Mouse (Mus musculus) heart, postnatal 0 days (tissue): ENCODE results near the gene Pde4d. TPM values are rescaled to one million over a fixed set of nuclear protein-coding genes. Genes with fewer than 3 reads are reported as not detected.

Experiments used
- ATAC-seq: fragments of 200-750 bp; cut with Nextera tagmentation; 2 replicates; pipeline ENCODE4 v1.8.0; 2017; ENCODE audit warnings: low read depth, moderate number of reproducible peaks, moderate library complexity; ENCODE audit not compliant: insufficient read depth
- DNase-seq: peaks from one replicate; pipeline ENCODE4 v3.0.0-alpha.2; 2016; ENCODE audit warnings: low spot score
- H3K27ac ChIP-seq: fragments of 300-500 bp; sonication (generic); 2 replicates; pipeline ENCODE4 v1.5.1; 2014; ENCODE audit warnings: low read depth, mild to moderate bottlenecking
- H3K27me3 ChIP-seq: fragments of 300-500 bp; sonication (generic); 2 replicates; pipeline ENCODE4 v1.6.1; 2014; ENCODE audit warnings: low read length, mixed read lengths; ENCODE audit not compliant: control insufficient read depth, insufficient read depth
- H3K36me3 ChIP-seq: fragments of 300-500 bp; sonication (generic); replicated peaks from 2 replicates; pipeline ENCODE4 v1.6.1; 2014; ENCODE audit warnings: low read length, mixed read lengths; ENCODE audit not compliant: control insufficient read depth, insufficient read depth
- H3K4me1 ChIP-seq: fragments of 300-500 bp; sonication (generic); 2 replicates; pipeline ENCODE4 v1.6.1; 2014; ENCODE audit warnings: antibody characterized with exemption; ENCODE audit not compliant: control insufficient read depth, insufficient read depth
- H3K4me2 ChIP-seq: fragments of 300-500 bp; sonication (generic); 2 replicates; pipeline ENCODE4 v1.6.1; 2014; ENCODE audit warnings: low read depth, mild to moderate bottlenecking, low read length, moderate library complexity
- H3K4me3 ChIP-seq: fragments of 300-500 bp; sonication (generic); 2 replicates; pipeline ENCODE4 v1.5.1; 2014; ENCODE audit warnings: low read depth, low read length
- H3K9ac ChIP-seq: fragments of 300-500 bp; sonication (generic); replicated peaks from 2 replicates; pipeline ENCODE4 v1.6.1; 2014; ENCODE audit warnings: low read depth, low read length, mixed read lengths
- H3K9me3 ChIP-seq: fragments of 300-500 bp; sonication (generic); replicated peaks from 2 replicates; pipeline ENCODE4 v1.6.1; 2016; ENCODE audit warnings: low read length; ENCODE audit not compliant: control insufficient read depth
- CTCF ChIP-seq: IDR thresholded peaks from 2 replicates; pipeline ENCODE4 v1.5.1; 2016; ENCODE audit warnings: antibody characterized with exemption, control low read depth, low read depth
- EP300 ChIP-seq: IDR thresholded peaks from 2 replicates; pipeline ENCODE4 v1.6.1; 2016; ENCODE audit warnings: antibody characterized with exemption, low read depth
- WGBS: fragments of 180-500 bp; shearing (Covaris S2); extraction: QIAGEN DNeasy Blood & Tissue Kit; methylation state at CpG from one replicate; pipeline ENCODE4 v1.1.7; 2014; 5-methylcytosine and 5-hydroxymethylcytosine counted together
- polyA plus RNA-seq: library from polyadenylated mRNA; unstranded; fragments of >200 nt; fragmentation: Nextera tagmentation; extraction: Ambion mirVana; gene quantifications from 2 replicates; pipeline ENCODE4 v1.2.1, GENCODE M21; 2015
- total RNA-seq: library from RNA; depleted of rRNA; stranded (reverse); fragments of >200 nt; gene quantifications from 2 replicates; pipeline ENCODE4 v1.2.3, GENCODE M21; 2014; ENCODE audit warnings: low replicate concordance

Pde4d gene
- total and polyA plus RNA-seq, 2 experiments from 2014 or later, result 21.9 to 58.0 TPM

GRCm38 (mm10) chr13:109429544-109429943, 979.8 kb downstream of the Pde4d start:
- DNase-seq (no peak), ATAC-seq (no peak)
- Histone ChIP-seq H3K36me3 (no peaks in the 10 kb centered on the region), H3K27ac (no peak overlapping the region), H3K27me3 (no peaks in the 10 kb centered on the region), H3K4me2 (no peak overlapping the region), H3K9ac (no peak overlapping the region), H3K4me3 (no peak overlapping the region), H3K4me1 (0 out of 2 replicates have a peak, but pooled peaks cover 5% of the 10 kb centered on the region), H3K9me3 (no peaks in the 10 kb centered on the region)
- WGBS, result 83% methylated on average over 2 of the region's 2 CpGs
- TF ChIP-seq CTCF (no peak), EP300 (no peak)

- no peak overlapping the region for H3K4me3 ChIP-seq
- no peak overlapping the region for H3K4me2 ChIP-seq
- 52% methylated on average over 4 of the region's 4 CpGs for WGBS
- TF ChIP-seq CTCF, result no peak
- no peak for TF ChIP-seq EP300
- no peaks in the 10 kb centered on the region for H3K36me3 ChIP-seq
- no peak overlapping the region for H3K27ac ChIP-seq
- H3K4me1 ChIP-seq, result peaks cover 6% of the 10 kb centered on the region
- DNase-seq (no peak), ATAC-seq (no peak)
- H3K9me3 ChIP-seq, result no peaks in the 10 kb centered on the region
- H3K9ac ChIP-seq, result no peak overlapping the region
- H3K27me3 ChIP-seq, result no peaks in the 10 kb centered on the region
Observed at GRCm38 (mm10) chr13:109437231-109437776, 987.6 kb downstream of the Pde4d start.

GRCm38 (mm10) chr13:109439436-109440161, 989.9 kb downstream of the Pde4d start:
- DNase-seq (no peak), ATAC-seq (no peak)
- H3K4me2 ChIP-seq, result peak overlapping the region; percentile 93
- H3K9ac ChIP-seq, result peak overlapping the region; percentile 66; the same call in 1 of the 2 replicates
- H3K27ac ChIP-seq, result peak overlapping the region; percentile 87
- TF ChIP-seq EP300 (no peak), CTCF (no peak)
- no peaks in the 10 kb centered on the region for H3K9me3 ChIP-seq
- WGBS, result 65% methylated on average over 5 of the region's 5 CpGs
- no peaks in the 10 kb centered on the region for H3K27me3 ChIP-seq
- no peaks in the 10 kb centered on the region for H3K36me3 ChIP-seq
- peak overlapping the region; percentile 73 for H3K4me3 ChIP-seq
- peaks cover 6% of the 10 kb centered on the region for H3K4me1 ChIP-seq

- DNase-seq, result peak; percentile 94
- Histone ChIP-seq H3K4me2 (peak overlapping the region; percentile 93), H3K27me3 (no peaks in the 10 kb centered on the region), H3K4me3 (peak overlapping the region; percentile 73), H3K4me1 (peaks cover 6% of the 10 kb centered on the region), H3K27ac (peak overlapping the region; percentile 87), H3K36me3 (no peaks in the 10 kb centered on the region), H3K9me3 (no peaks in the 10 kb centered on the region), H3K9ac (peak overlapping the region; percentile 66)
- TF ChIP-seq CTCF, result no peak
- no peak for TF ChIP-seq EP300
- 1% methylated on average over 8 of the region's 8 CpGs for WGBS
- peak; percentile 82 for ATAC-seq
Observed at GRCm38 (mm10) chr13:109440331-109440730, 990.6 kb downstream of the Pde4d start.

GRCm38 (mm10) chr13:109440881-109441280, 991.1 kb downstream of the Pde4d start:
- TF ChIP-seq CTCF (peak; percentile 22; the same call in 1 of the 2 replicates), EP300 (no peak)
- no peaks in the 10 kb centered on the region for H3K36me3 ChIP-seq
- H3K4me2 ChIP-seq, result peak overlapping the region; percentile 93
- H3K27ac ChIP-seq, result peak overlapping the region; percentile 87
- H3K4me3 ChIP-seq, result peak overlapping the region; percentile 73
- WGBS, result 0% methylated on average over 12 of the region's 12 CpGs
- peaks cover 6% of the 10 kb centered on the region for H3K4me1 ChIP-seq
- peak; percentile 90 for DNase-seq
- H3K9ac ChIP-seq, result peak overlapping the region; percentile 66
- no peaks in the 10 kb centered on the region for H3K27me3 ChIP-seq
- H3K9me3 ChIP-seq, result no peaks in the 10 kb centered on the region
- ATAC-seq, result peak; percentile 96
